Mouse (Mus musculus): ENCODE data around the gene Snd1. TPM values are rescaled to one million over a fixed set of nuclear protein-coding genes. Genes with fewer than 3 reads are reported as not detected.

The Snd1 gene
- total and polyA plus RNA-seq, 3 experiments = 83.7 to 377 (median 210) TPM

DNA sequence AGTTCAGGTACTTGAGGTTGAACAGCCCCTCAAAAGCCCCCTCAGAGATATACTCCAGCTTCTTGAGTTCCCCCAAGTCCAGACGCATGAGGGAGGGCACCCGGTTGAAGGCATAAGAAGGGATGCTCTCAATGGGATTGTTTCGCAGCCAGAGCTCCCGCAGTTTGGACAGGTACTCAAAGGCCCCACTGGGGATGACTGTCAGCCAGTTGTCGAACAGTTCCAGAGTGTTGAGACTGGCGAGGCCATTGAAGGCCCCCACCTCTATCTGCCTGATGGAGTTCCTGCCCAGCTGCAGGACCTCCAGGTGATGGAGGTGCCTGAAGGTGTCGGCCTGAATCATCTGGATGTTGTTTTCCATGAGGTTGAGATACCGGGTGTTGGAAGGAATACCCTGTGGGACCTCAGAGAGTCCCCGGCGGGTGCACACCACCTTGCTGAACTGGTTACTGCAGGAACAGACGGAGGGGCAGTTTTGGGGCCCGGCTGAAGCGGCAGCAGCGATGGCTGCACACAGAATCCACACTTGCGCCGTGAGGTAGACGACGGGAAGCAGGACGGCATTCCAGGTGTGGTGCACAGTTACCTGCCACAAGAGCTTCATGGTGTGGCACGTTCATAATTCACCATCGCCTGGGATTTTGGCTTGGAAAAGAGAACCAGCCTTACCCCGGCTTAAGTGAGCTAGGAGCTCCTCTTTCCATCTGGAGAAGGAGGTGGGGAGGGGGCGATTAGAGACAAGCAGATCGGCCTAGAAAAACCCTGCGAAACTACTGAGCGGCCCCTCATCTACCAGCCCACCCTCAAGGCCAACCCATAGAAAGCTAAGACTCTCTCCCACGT lies 356.3 kb downstream of the Snd1 start, which contains the start of gene Lrrc4:
Gene Lrrc4, minus strand, starts transcription at position 737 of the 843 bp plus-strand sequence.
- dilution Hi-C loops (cut with MboI; ENCODE audit: extremely low pct_ligation_motif_present, extremely low pct_unique_long_range_greater_than_20kb, low sequenced_read_pairs) (no loop called here), in situ Hi-C loops (cut with MboI; ENCODE audit: low pct_ligation_motif_present, low pct_unique_long_range_greater_than_20kb, low sequenced_read_pairs) (no loop called here)
- H3K4me1 ChIP-seq (ENCODE audit: control insufficient read depth in 1 of 2, insufficient read depth in 2 of 2) = no peaks in the 10 kb centered on the region; a peak in 1 of 4 replicates
- no peak for DNase-seq (ENCODE audit: extremely low read depth)
- no peaks in the 10 kb centered on the region for H3K27me3 ChIP-seq (replicated peaks)
- H3K9ac ChIP-seq (ENCODE audit: insufficient read depth, low read depth) = no peak within 1 kb of the TSS
- no peak within 1 kb of the TSS for H3K27ac ChIP-seq (ENCODE audit: insufficient read depth, low read depth)
- peaks cover 32% of the 10 kb centered on the region for H3K9me3 ChIP-seq (replicated peaks; ENCODE audit: low read length)
- H3K4me2 ChIP-seq (ENCODE audit: insufficient read depth, low read depth, poor library complexity, severe bottlenecking) = no peak within 1 kb of the TSS
- TF ChIP-seq TCF12 (IDR thresholded peaks at IDR 0.05; ENCODE audit: low read depth, low read length) (no peak), BHLHE40 (IDR thresholded peaks at IDR 0.05; ENCODE audit: low read depth, low read length) (no peak), MAX (IDR thresholded peaks at IDR 0.05; ENCODE audit: low read length) (no peak), GABPA (IDR thresholded peaks at IDR 0.05; ENCODE audit: insufficient replicate concordance, low read depth, low read length) (no peak), ZNF384 (IDR thresholded peaks at IDR 0.05; ENCODE audit: low read depth, low read length) (no peak), ZMIZ1 (IDR thresholded peaks at IDR 0.05; ENCODE audit: low read depth, low read length) (no peak), HCFC1 (IDR thresholded peaks at IDR 0.05; ENCODE audit: low read depth, low read length) (no peak), PAX5 (IDR thresholded peaks at IDR 0.05; ENCODE audit: low read length) (no peak), JUND (conservative IDR thresholded peaks at IDR 0.05; ENCODE audit: low read depth, low read length) (no peak), NRF1 (IDR thresholded peaks at IDR 0.05; ENCODE audit: low read depth, low read length) (no peak), POLR2A (IDR thresholded peaks at IDR 0.05; ENCODE audit: low read depth, low read length) (no peak), ETS1 (conservative IDR thresholded peaks at IDR 0.05; ENCODE audit: low read depth, low read length) (no peak), RCOR1 (conservative IDR thresholded peaks at IDR 0.05; ENCODE audit: low read depth, low read length) (no peak), MAFK (IDR thresholded peaks at IDR 0.05; ENCODE audit: insufficient replicate concordance, low read length) (no peak), MAZ (IDR thresholded peaks at IDR 0.05; ENCODE audit: low read depth, low read length) (no peak), NELFE (IDR thresholded peaks at IDR 0.05; ENCODE audit: low read depth, low read length) (no peak), MXI1 (IDR thresholded peaks at IDR 0.05; ENCODE audit: low read depth, low read length) (no peak)
- no peaks in the 10 kb centered on the region for H3K79me2 ChIP-seq (replicated peaks; ENCODE audit: control insufficient read depth, extremely low read depth, insufficient read depth, poor library complexity, severe bottlenecking)
- H3K4me3 ChIP-seq (replicated peaks in 1 of 3; ENCODE audit: low read depth in 2 of 3, low read length in 2 of 3, poor library complexity in 1 of 3) = no peak within 1 kb of the TSS
- peaks cover 40 to 90% of the 10 kb centered on the region in 2 experiments for H3K36me3 ChIP-seq (replicated peaks in 1 of 2; ENCODE audit: control insufficient read depth in 1 of 2, insufficient read depth in 1 of 2, low read length in 1 of 2)

GRCm38 (mm10) chr6:28831854-28832750 lies 357.2 kb downstream of the Snd1 start:
- dilution Hi-C loops (cut with MboI; ENCODE audit: extremely low pct_ligation_motif_present, extremely low pct_unique_long_range_greater_than_20kb, low sequenced_read_pairs) = no loop called here
- TF ChIP-seq GABPA (IDR thresholded peaks at IDR 0.05; ENCODE audit: insufficient replicate concordance, low read depth, low read length) (no peak), RAD21 (IDR thresholded peaks at IDR 0.05; ENCODE audit: low read depth, low read length) (no peak), TBP (conservative IDR thresholded peaks at IDR 0.05; ENCODE audit: low read depth, low read length) (no peak)
- Histone ChIP-seq H3K9me3 (replicated peaks; ENCODE audit: low read length) (peaks cover 32% of the 10 kb centered on the region), H3K9ac (ENCODE audit: insufficient read depth, low read depth) (no peak overlapping the region), H3K27ac (ENCODE audit: insufficient read depth, low read depth) (no peak overlapping the region), H3K4me2 (ENCODE audit: insufficient read depth, low read depth, poor library complexity, severe bottlenecking) (no peak overlapping the region), H3K4me1 (ENCODE audit: control insufficient read depth in 1 of 2, insufficient read depth in 2 of 2) (no peaks in the 10 kb centered on the region), H3K79me2 (replicated peaks; ENCODE audit: control insufficient read depth, extremely low read depth, insufficient read depth, poor library complexity, severe bottlenecking) (no peaks in the 10 kb centered on the region), H3K27me3 (replicated peaks) (no peaks in the 10 kb centered on the region), H3K36me3 (replicated peaks in 1 of 2; ENCODE audit: control insufficient read depth in 1 of 2, insufficient read depth in 1 of 2, low read length in 1 of 2) (peaks cover 40 to 82% of the 10 kb centered on the region in 2 experiments), H3K4me3 (replicated peaks in 1 of 3; ENCODE audit: low read depth in 2 of 3, low read length in 2 of 3, poor library complexity in 1 of 3) (no peak overlapping the region)
- in situ Hi-C loops (cut with MboI; ENCODE audit: low pct_ligation_motif_present, low pct_unique_long_range_greater_than_20kb, low sequenced_read_pairs) = no loop called here
- no peak for DNase-seq (ENCODE audit: extremely low read depth)
